ENCODE assay signal across 9 mouse cellular contexts in the genomic region with DNA sequence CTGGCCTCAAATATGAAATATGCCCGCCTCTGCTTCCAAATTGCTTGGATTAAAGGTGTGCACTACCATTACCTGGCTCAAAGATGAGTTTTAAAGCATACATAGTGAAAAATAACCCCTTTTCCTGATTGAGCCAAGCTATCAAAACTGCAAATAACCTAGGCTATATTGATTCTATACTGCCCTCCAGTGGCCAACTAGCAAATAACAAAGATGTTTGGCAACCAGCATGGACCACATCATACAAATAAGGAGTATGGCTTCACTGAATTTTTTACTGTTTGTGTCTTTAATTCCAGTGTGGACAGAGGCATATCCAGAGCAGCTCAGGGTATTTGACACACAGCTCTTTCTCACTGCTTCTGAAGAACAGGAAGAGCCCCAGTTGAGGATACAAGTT. TPM values are rescaled to one million over a fixed set of nuclear protein-coding genes. Genes with fewer than 3 reads are reported as not detected.
DNase-seq lines count a peak whose midpoint lies in the region; ATAC-seq lines count a peak whose summit lies in the region.
"Had no signal": no experiment of that assay in that cellular context is flagged by ENCODE, and none has a peak within 500 bp of the region (broad histone marks: within the 10 kb centered on the region; RNA-seq: fewer than 3 reads in every experiment).

No protein-coding gene starts in this region.

- no peak overlapping the region for H3K27ac ChIP-seq in heart, embryonic 11.5 days (ENCODE audit: low read depth, low read length)
- H3K27ac ChIP-seq in macrophage: peak overlapping the region; percentile 97
- H3K27ac ChIP-seq: limb, embryonic 13.5 days had no signal

- H3K4me3 ChIP-seq in heart, embryonic 11.5 days (ENCODE audit: low read depth, low read length): no peak overlapping the region
- H3K4me3 ChIP-seq in macrophage (ENCODE audit: inconsistent target): no peak overlapping the region
- H3K4me3 ChIP-seq: limb, embryonic 13.5 days had no signal

- H3K36me3 ChIP-seq in heart, embryonic 11.5 days (ENCODE audit: control insufficient read depth, insufficient read depth, low read length): no peaks in the 10 kb centered on the region
- H3K36me3 ChIP-seq in macrophage (ENCODE audit: inconsistent target): no peaks in the 10 kb centered on the region; the same call in 1 of the 2 replicates
- H3K36me3 ChIP-seq: limb, embryonic 13.5 days had no signal

- peak; percentile 45 to 75 for DNase-seq in heart, adult 18-20 months
- DNase-seq in CD4-positive, CD25-positive, alpha-beta regulatory T cell, adult 2 months (ENCODE audit: low read depth, low spot score): peak; percentile 79
- peak; percentile 45 for DNase-seq in brain, adult 2 months (ENCODE audit: low read depth, low spot score)
- peak; percentile 14 to 78 for DNase-seq in layer of hippocampus, postnatal 14 days (ENCODE audit: low spot score in 2 of 2)
- peak; percentile 75 for DNase-seq in thymus, postnatal 0 days (ENCODE audit: low spot score)

- H3K4me2 ChIP-seq in heart, embryonic 11.5 days: no peak overlapping the region
- H3K4me2 ChIP-seq: limb, embryonic 13.5 days had no signal

- H3K79me2 ChIP-seq in macrophage (ENCODE audit: inconsistent target): peaks cover 23% of the 10 kb centered on the region

- no peak overlapping the region for H3K9ac ChIP-seq in heart, embryonic 11.5 days (ENCODE audit: low read depth, low read length)
- H3K9ac ChIP-seq: limb, embryonic 13.5 days had no signal

- no peak for ATAC-seq in heart, embryonic 11.5 days (replicated peaks; ENCODE audit: insufficient number of reproducible peaks, low FRiP score, low TSS enrichment)
- peak; percentile 64 for ATAC-seq in granulocyte monocyte progenitor cell, adult 5-6 weeks (replicated peaks; ENCODE audit: poor library complexity, severe bottlenecking)

- 0% methylated on average over 1 of the region's 1 CpGs for WGBS in heart, embryonic 11.5 days (ENCODE audit: insufficient replicate concordance)
- WGBS in macrophage (ENCODE audit: missing documents): 26% methylated on average over 1 of the region's 1 CpGs

- H3K9me3 ChIP-seq in heart, embryonic 11.5 days (replicated peaks; ENCODE audit: control insufficient read depth, low read length): no peaks in the 10 kb centered on the region
- H3K9me3 ChIP-seq: limb, embryonic 13.5 days had no signal

- H3K4me1 ChIP-seq in heart, embryonic 11.5 days (ENCODE audit: control insufficient read depth, insufficient read depth, low read length): 0 out of 2 replicates have a peak, but pooled peaks cover 3% of the 10 kb centered on the region
- H3K4me1 ChIP-seq: limb, embryonic 13.5 days had no signal

- H3K27me3 ChIP-seq in heart, embryonic 11.5 days (ENCODE audit: control insufficient read depth, insufficient read depth, low read length): no peaks in the 10 kb centered on the region
- H3K27me3 ChIP-seq: limb, embryonic 13.5 days had no signal

RNA-seq across cellular contexts. Expression of gene Ccr5, which starts 7.0 kb away (rescaled TPM):
- 1 to 10 TPM in 1 of 2 experiments, under 1 TPM in 1; 0.80 to 1.1 TPM for total RNA-seq in heart, adult 18-20 months (2021)
- polyA plus RNA-seq in heart, embryonic 11.5 days (2014; fragmentation: Nextera tagmentation; extraction: Ambion mirVana): 0.03 and 1.1 TPM in 2 replicates
- 0.04 and 2.4 TPM in 2 replicates for total RNA-seq in granulocyte monocyte progenitor cell, adult 5-6 weeks (2014; fragmentation: Nextera tagmentation)
- 0.31 and 0.34 TPM in 2 replicates for total RNA-seq in granulocyte monocyte progenitor cell, adult 5-6 weeks (2017)
- 10 to 100 TPM in 1 of 2 experiments, 1 to 10 TPM in 1; 8.0 to 11.3 TPM for total RNA-seq in layer of hippocampus, postnatal 14 days (2021)
- 10 to 100 TPM in 24 of 26 experiments, 1 to 10 TPM in 2; 6.4 to 67.8 (median 36.9) TPM for total RNA-seq in macrophage (2018; cell fraction: chromatin; rRNA removed)
- total RNA-seq in macrophage (2018; cell fraction: cytosol; rRNA removed): 10 to 100 TPM; 11.2 to 47.8 (median 22.9) TPM
- total RNA-seq in macrophage (2018; cell fraction: nucleus; rRNA removed): 100 to 1,000 TPM in 3 of 26 experiments, 10 to 100 TPM in 23; 35.1 to 108 (median 75.8) TPM
- 25.3 to 36.3 TPM (median 25.4 TPM) in 3 replicates for polyA plus RNA-seq in macrophage (2018)
- 2.2 and 3.0 TPM in 2 replicates for polyA plus RNA-seq in thymus, postnatal 0 days (2015; fragmentation: Nextera tagmentation; extraction: Ambion mirVana)

RNA-seq across cellular contexts. Expression of gene Ccr2, which starts 26.6 kb away (rescaled TPM):
- total RNA-seq in heart, adult 18-20 months (2021): under 1 TPM; 0.33 to 0.42 TPM
- polyA plus RNA-seq in heart, embryonic 11.5 days (2014; fragmentation: Nextera tagmentation; extraction: Ambion mirVana): 0.39 TPM in 1 of 2 replicates, not detected in the other
- 77.9 and 81.0 TPM in 2 replicates for total RNA-seq in granulocyte monocyte progenitor cell, adult 5-6 weeks (2014; fragmentation: Nextera tagmentation)
- total RNA-seq in granulocyte monocyte progenitor cell, adult 5-6 weeks (2017): 132 and 146 TPM in 2 replicates
- under 1 TPM; 0.17 to 0.30 TPM for total RNA-seq in layer of hippocampus, postnatal 14 days (2021)
- total RNA-seq in macrophage (2018; cell fraction: chromatin; rRNA removed): 1 to 10 TPM in 22 of 26 experiments, under 1 TPM in 4; 0.13 to 3.2 (median 1.6) TPM
- 10 to 100 TPM in 7 of 26 experiments, 1 to 10 TPM in 19; 3.3 to 16.4 (median 8.1) TPM for total RNA-seq in macrophage (2018; cell fraction: cytosol; rRNA removed)
- total RNA-seq in macrophage (2018; cell fraction: nucleus; rRNA removed): 10 to 100 TPM in 16 of 26 experiments, 1 to 10 TPM in 10; 3.2 to 27.2 (median 11.5) TPM
- 12.0 to 16.3 TPM (median 12.9 TPM) in 3 replicates for polyA plus RNA-seq in macrophage (2018)
- polyA plus RNA-seq in thymus, postnatal 0 days (2015; fragmentation: Nextera tagmentation; extraction: Ambion mirVana): 9.4 and 9.8 TPM in 2 replicates

Comparison
In these comparisons a context has a peak if more than half of its experiments do, and no peak if none do; other contexts are left out.
1. RNA of gene Ccr2, which starts 26.6 kb away (total RNA-seq): 77.9 to 146 TPM in granulocyte monocyte progenitor cell, adult 5-6 weeks; 0.33 to 0.42 TPM in heart, adult 18-20 months and 0.17 to 0.30 TPM in layer of hippocampus, postnatal 14 days; every median in the first group is over 10 times any median in the second.
2. Peak in every context shown above with its lines, with median percentiles within 50 percentile points of each other: DNase-seq.